Mouse (Mus musculus): Measurements from ENCODE around the gene Olfr1260. TPM values are rescaled to one million over a fixed set of nuclear protein-coding genes. Genes with fewer than 3 reads are reported as not detected.

The Olfr1260 gene
- not detected in 2 replicates for polyA plus RNA-seq (2014; fragmentation: Nextera tagmentation; extraction: Ambion mirVana)

- DNase-seq (peak; percentile 1), ATAC-seq (ENCODE audit: insufficient read depth) (no peak)
- no peak for TF ChIP-seq CTCF (IDR thresholded peaks at IDR 0.05; ENCODE audit: low read depth)
- Histone ChIP-seq H3K9me3 (ENCODE audit: low read depth, low read length) (no peaks in the 10 kb centered on the region), H3K27ac (ENCODE audit: low read depth) (no peak within 1 kb of the TSS), H3K9ac (no peak within 1 kb of the TSS), H3K4me1 (ENCODE audit: insufficient read depth) (no peaks in the 10 kb centered on the region), H3K4me2 (no peak within 1 kb of the TSS), H3K27me3 (ENCODE audit: insufficient read depth, low read length) (no peaks in the 10 kb centered on the region), H3K4me3 (ENCODE audit: low read depth, low read length) (no peak within 1 kb of the TSS), H3K36me3 (ENCODE audit: insufficient read depth) (no peaks in the 10 kb centered on the region)
- 38% methylated on average over 2 of the region's 2 CpGs for WGBS
Measured at GRCm38 (mm10) chr2:89974184-89974583, at the start of gene Olfr1260. Gene Olfr1260, plus strand, starts transcription at chr2:89974340.

GRCm38 (mm10) chr2:89927009-89927408 is 47.1 kb upstream of the Olfr1260 start, which contains the start of gene Olfr1258:
Gene Olfr1258, plus strand, starts transcription at chr2:89927309.
- Histone ChIP-seq H3K36me3 (ENCODE audit: insufficient read depth) (no peaks in the 10 kb centered on the region), H3K4me3 (ENCODE audit: low read depth, low read length) (no peak within 1 kb of the TSS)
- no peak for DNase-seq

GRCm38 (mm10) chr2:89948564-89948963 is 25.6 kb upstream of the Olfr1260 start, which contains the start of gene Olfr1259:
Gene Olfr1259, minus strand, starts transcription at chr2:89948664.
- WGBS: 78% methylated on average over 5 of the region's 5 CpGs
- no peak for ATAC-seq (ENCODE audit: insufficient read depth)

More at GRCm38 (mm10) chr2:89927009-89927408, 47.1 kb upstream of the Olfr1260 start, which contains the start of gene Olfr1258:
- no peak for TF ChIP-seq CTCF (IDR thresholded peaks at IDR 0.05; ENCODE audit: low read depth)
- Histone ChIP-seq H3K4me1 (ENCODE audit: insufficient read depth) (no peaks in the 10 kb centered on the region), H3K27ac (ENCODE audit: low read depth) (no peak within 1 kb of the TSS), H3K9me3 (ENCODE audit: low read depth, low read length) (no peaks in the 10 kb centered on the region), H3K4me2 (no peak within 1 kb of the TSS), H3K27me3 (ENCODE audit: insufficient read depth, low read length) (no peaks in the 10 kb centered on the region), H3K9ac (no peak within 1 kb of the TSS)
- no peak for ATAC-seq (ENCODE audit: insufficient read depth)

GRCm38 (mm10) chr2:89977709-89978108 is 3.6 kb downstream of the Olfr1260 start:
- 80% methylated on average over 2 of the region's 2 CpGs for WGBS
- Histone ChIP-seq H3K9me3 (ENCODE audit: low read depth, low read length) (no peaks in the 10 kb centered on the region), H3K36me3 (ENCODE audit: insufficient read depth) (no peaks in the 10 kb centered on the region), H3K4me1 (ENCODE audit: insufficient read depth) (no peaks in the 10 kb centered on the region), H3K4me3 (ENCODE audit: low read depth, low read length) (no peak overlapping the region), H3K4me2 (no peak overlapping the region), H3K9ac (no peak overlapping the region), H3K27me3 (ENCODE audit: insufficient read depth, low read length) (no peaks in the 10 kb centered on the region), H3K27ac (ENCODE audit: low read depth) (no peak overlapping the region)
- DNase-seq: no peak
- TF ChIP-seq CTCF (IDR thresholded peaks at IDR 0.05; ENCODE audit: low read depth): no peak
- no peak for ATAC-seq (ENCODE audit: insufficient read depth)

More at GRCm38 (mm10) chr2:89948564-89948963, 25.6 kb upstream of the Olfr1260 start, which contains the start of gene Olfr1259:
- Histone ChIP-seq H3K4me3 (ENCODE audit: low read depth, low read length) (no peak within 1 kb of the TSS), H3K36me3 (ENCODE audit: insufficient read depth) (no peaks in the 10 kb centered on the region), H3K9ac (no peak within 1 kb of the TSS), H3K9me3 (ENCODE audit: low read depth, low read length) (no peaks in the 10 kb centered on the region), H3K4me1 (ENCODE audit: insufficient read depth) (no peaks in the 10 kb centered on the region), H3K27me3 (ENCODE audit: insufficient read depth, low read length) (no peaks in the 10 kb centered on the region), H3K4me2 (no peak within 1 kb of the TSS), H3K27ac (ENCODE audit: low read depth) (no peak within 1 kb of the TSS)
- DNase-seq: no peak
- TF ChIP-seq CTCF (IDR thresholded peaks at IDR 0.05; ENCODE audit: low read depth): no peak

- DNase-seq: no peak
- H3K27ac ChIP-seq (ENCODE audit: low read depth): no peak within 1 kb of the TSS
- H3K27me3 ChIP-seq (ENCODE audit: insufficient read depth, low read length): no peaks in the 10 kb centered on the region
- H3K9ac ChIP-seq: no peak within 1 kb of the TSS
- no peak within 1 kb of the TSS for H3K4me3 ChIP-seq (ENCODE audit: low read depth, low read length)
- no peaks in the 10 kb centered on the region for H3K4me1 ChIP-seq (ENCODE audit: insufficient read depth)
- H3K36me3 ChIP-seq (ENCODE audit: insufficient read depth): no peaks in the 10 kb centered on the region
- ATAC-seq (ENCODE audit: insufficient read depth): no peak
- no peak within 1 kb of the TSS for H3K4me2 ChIP-seq
- TF ChIP-seq CTCF (IDR thresholded peaks at IDR 0.05; ENCODE audit: low read depth): no peak
- H3K9me3 ChIP-seq (ENCODE audit: low read depth, low read length): no peaks in the 10 kb centered on the region
Measured at GRCm38 (mm10) chr2:89990921-89991320, 16.8 kb downstream of the Olfr1260 start, which contains the start of gene Olfr1261. Gene Olfr1261, plus strand, starts transcription at chr2:89991221.

- Histone ChIP-seq H3K4me3 (ENCODE audit: low read depth, low read length) (no peak within 1 kb of the TSS), H3K9me3 (ENCODE audit: low read depth, low read length) (no peaks in the 10 kb centered on the region), H3K27me3 (ENCODE audit: insufficient read depth, low read length) (no peaks in the 10 kb centered on the region), H3K36me3 (ENCODE audit: insufficient read depth) (no peaks in the 10 kb centered on the region), H3K4me1 (ENCODE audit: insufficient read depth) (no peaks in the 10 kb centered on the region), H3K27ac (ENCODE audit: low read depth) (no peak within 1 kb of the TSS), H3K9ac (no peak within 1 kb of the TSS), H3K4me2 (no peak within 1 kb of the TSS)
- DNase-seq (no peak), ATAC-seq (ENCODE audit: insufficient read depth) (no peak)
- no peak for TF ChIP-seq CTCF (IDR thresholded peaks at IDR 0.05; ENCODE audit: low read depth)
Measured at GRCm38 (mm10) chr2:89999845-90000244, 25.7 kb downstream of the Olfr1260 start, which contains the start of gene Olfr1262. Gene Olfr1262, plus strand, starts transcription at chr2:90000145.

- no peak within 1 kb of the TSS for H3K9ac ChIP-seq
- DNase-seq (no peak), ATAC-seq (ENCODE audit: insufficient read depth) (no peak)
- no peak for TF ChIP-seq CTCF (IDR thresholded peaks at IDR 0.05; ENCODE audit: low read depth)
- no peak within 1 kb of the TSS for H3K27ac ChIP-seq (ENCODE audit: low read depth)
- H3K4me3 ChIP-seq (ENCODE audit: low read depth, low read length): no peak within 1 kb of the TSS
- H3K27me3 ChIP-seq (ENCODE audit: insufficient read depth, low read length): no peaks in the 10 kb centered on the region
- H3K9me3 ChIP-seq (ENCODE audit: low read depth, low read length): no peaks in the 10 kb centered on the region
- no peak within 1 kb of the TSS for H3K4me2 ChIP-seq
- no peaks in the 10 kb centered on the region for H3K36me3 ChIP-seq (ENCODE audit: insufficient read depth)
- 70% methylated on average over 2 of the region's 2 CpGs for WGBS
- no peaks in the 10 kb centered on the region for H3K4me1 ChIP-seq (ENCODE audit: insufficient read depth)
Measured at GRCm38 (mm10) chr2:90011831-90012230, 37.7 kb downstream of the Olfr1260 start, which contains the start of gene Olfr1263. Gene Olfr1263, plus strand, starts transcription at chr2:90012131.

All from lung, embryonic 14.5 days (tissue).